Mouse (Mus musculus) stomach, embryonic 15.5 days (tissue): ENCODE measurements around the gene Ndst4. TPM values are rescaled to one million over a fixed set of nuclear protein-coding genes. Genes with fewer than 3 reads are reported as not detected.

ENCODE experiments used
- ATAC-seq: fragments of 200-750 bp; cut with Nextera tagmentation; 2 replicates; pipeline ENCODE4 v1.8.0; 2017; ENCODE audit warnings: low read depth, moderate number of reproducible peaks, moderate TSS enrichment; ENCODE audit not compliant: insufficient read depth, low FRiP score
- H3K27ac ChIP-seq: fragments of 300-500 bp; sonication (generic); 2 replicates; pipeline ENCODE4 v1.5.1; 2015; ENCODE audit warnings: mild to moderate bottlenecking, inconsistent platforms
- H3K27me3 ChIP-seq: fragments of 300-500 bp; sonication (generic); replicated peaks from 2 replicates; pipeline ENCODE4 v1.6.1; 2015; ENCODE audit warnings: inconsistent platforms
- H3K36me3 ChIP-seq: fragments of 300-500 bp; sonication (generic); 2 replicates; pipeline ENCODE4 v1.6.1; 2015; ENCODE audit warnings: inconsistent platforms
- H3K4me1 ChIP-seq: fragments of 300-500 bp; sonication (generic); 2 replicates; pipeline ENCODE4 v1.6.1; 2015; ENCODE audit warnings: inconsistent platforms
- H3K4me2 ChIP-seq: fragments of 300-500 bp; sonication (generic); 2 replicates; pipeline ENCODE4 v1.6.1; 2015; ENCODE audit warnings: mild to moderate bottlenecking, inconsistent platforms
- H3K4me3 ChIP-seq: fragments of 300-500 bp; sonication (generic); replicated peaks from 2 replicates; pipeline ENCODE4 v1.5.1; 2015; ENCODE audit warnings: inconsistent platforms
- H3K9ac ChIP-seq: fragments of 300-500 bp; sonication (generic); 2 replicates; pipeline ENCODE4 v1.6.1; 2015; ENCODE audit warnings: inconsistent platforms
- H3K9me3 ChIP-seq: fragments of 300-500 bp; sonication (generic); 2 replicates; pipeline ENCODE4 v1.6.1; 2016; ENCODE audit warnings: inconsistent platforms
- WGBS: fragments of 180-500 bp; shearing (Covaris S2); methylation state at CpG from one replicate; pipeline ENCODE4 v1.1.7; 2015; 5-methylcytosine and 5-hydroxymethylcytosine counted together
- polyA plus RNA-seq: library from polyadenylated mRNA; unstranded; fragments of >200 nt; fragmentation: Nextera tagmentation; extraction: Ambion mirVana; gene quantifications from 2 replicates; pipeline ENCODE4 v1.2.1, GENCODE M21; 2015

Ndst4 gene
- polyA plus RNA-seq, result 0.18 and 0.43 TPM in 2 replicates

DNA sequence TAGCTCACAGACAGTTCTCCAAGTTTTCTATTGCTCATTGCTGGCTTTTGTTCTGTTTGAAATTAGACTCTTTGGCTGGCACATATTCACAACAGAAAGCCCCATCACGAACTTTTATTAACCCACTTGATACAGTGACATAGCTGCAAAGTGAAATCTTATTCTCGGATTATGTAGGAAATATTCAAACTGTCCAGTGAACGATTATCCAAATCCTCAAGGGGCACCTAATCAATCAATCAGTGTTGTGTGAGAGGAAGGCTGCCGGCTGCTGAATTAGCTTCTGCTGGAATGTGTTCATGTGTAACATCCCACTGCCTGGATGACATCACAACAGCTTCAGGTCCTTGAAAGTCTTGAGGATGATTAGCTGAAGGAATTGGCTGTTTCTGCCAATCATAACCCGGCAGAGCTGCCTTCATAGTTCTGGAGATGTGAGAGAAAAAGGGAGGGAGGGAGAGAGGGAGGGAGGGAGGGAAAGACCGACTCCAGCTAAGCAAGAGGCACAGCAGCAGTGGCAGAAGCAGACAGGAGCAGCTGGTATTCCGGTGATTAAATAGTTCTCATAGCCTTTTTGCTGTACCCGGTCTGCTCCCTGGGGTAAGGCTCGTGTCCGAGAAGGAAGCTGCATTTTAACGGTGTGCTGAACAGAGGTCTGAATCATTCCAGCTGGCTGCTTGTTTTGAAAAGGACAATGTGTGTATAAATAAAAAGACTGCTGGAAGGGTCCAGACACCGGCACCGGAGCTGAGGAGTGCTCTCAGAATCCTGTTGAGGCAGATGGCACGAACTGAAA is at the start of gene Ndst4:
TSS of gene Ndst4 (plus strand) at position 476 of the 796 bp plus-strand sequence.
- peak; percentile 43; the same call in 1 of the 2 replicates for ATAC-seq
- Histone ChIP-seq H3K4me2 (peak within 1 kb of the TSS; percentile 55), H3K27ac (no peak within 1 kb of the TSS), H3K4me1 (no peaks in the 10 kb centered on the region), H3K4me3 (peak within 1 kb of the TSS; percentile 34), H3K27me3 (no peaks in the 10 kb centered on the region), H3K9me3 (no peaks in the 10 kb centered on the region), H3K36me3 (no peaks in the 10 kb centered on the region), H3K9ac (no peak within 1 kb of the TSS)
- WGBS, result 15% methylated on average over 14 of the region's 14 CpGs

DNA sequence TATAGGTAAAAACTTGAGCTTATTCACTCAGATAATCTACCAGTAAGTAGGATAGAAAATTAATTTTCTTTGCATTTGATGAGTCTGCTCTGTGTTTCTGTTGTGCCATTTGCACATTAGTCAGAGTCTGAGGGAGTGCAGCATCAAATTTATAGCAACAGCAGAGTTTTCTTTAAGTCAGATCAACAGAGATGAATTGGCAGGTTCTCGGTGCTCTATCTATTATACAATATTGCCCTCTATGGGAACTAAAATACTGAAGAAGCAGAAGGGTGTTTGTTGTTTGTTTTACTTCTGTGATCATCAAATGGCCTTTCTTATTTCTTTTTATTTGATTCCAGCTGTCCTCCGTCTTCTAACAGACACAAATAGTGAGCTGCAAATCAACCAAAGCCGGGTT is 6.4 kb upstream of the Ndst4 start:
- WGBS, result 63% methylated on average over 3 of the region's 3 CpGs
- Histone ChIP-seq H3K27me3 (no peaks in the 10 kb centered on the region), H3K9me3 (no peaks in the 10 kb centered on the region), H3K4me2 (no peak overlapping the region), H3K4me3 (no peak overlapping the region), H3K9ac (no peak overlapping the region), H3K4me1 (no peaks in the 10 kb centered on the region), H3K36me3 (no peaks in the 10 kb centered on the region), H3K27ac (no peak overlapping the region)
- ATAC-seq, result no peak

DNA sequence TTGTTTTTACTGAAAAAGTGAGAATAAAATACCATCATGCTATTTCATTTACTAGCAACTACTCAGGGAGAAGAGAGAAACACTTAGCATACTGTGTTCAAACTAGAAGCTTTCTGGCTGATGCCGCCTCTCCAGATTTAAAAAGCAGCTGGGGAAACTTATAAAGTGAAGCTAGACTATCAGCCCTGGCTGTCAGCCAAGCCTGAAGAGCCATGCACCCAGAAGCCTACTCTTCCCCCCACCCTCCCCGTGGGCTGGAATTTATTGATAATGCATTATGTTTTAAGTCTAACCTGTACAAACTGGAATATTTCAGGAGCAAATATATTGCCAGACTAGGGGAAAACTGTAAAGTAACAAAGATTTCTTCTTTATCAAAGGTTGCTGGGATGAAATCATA is 2.6 kb downstream of the Ndst4 start:
- H3K36me3 ChIP-seq, result no peaks in the 10 kb centered on the region
- ATAC-seq, result no peak
- WGBS, result 29% methylated on average over 2 of the region's 2 CpGs

DNA sequence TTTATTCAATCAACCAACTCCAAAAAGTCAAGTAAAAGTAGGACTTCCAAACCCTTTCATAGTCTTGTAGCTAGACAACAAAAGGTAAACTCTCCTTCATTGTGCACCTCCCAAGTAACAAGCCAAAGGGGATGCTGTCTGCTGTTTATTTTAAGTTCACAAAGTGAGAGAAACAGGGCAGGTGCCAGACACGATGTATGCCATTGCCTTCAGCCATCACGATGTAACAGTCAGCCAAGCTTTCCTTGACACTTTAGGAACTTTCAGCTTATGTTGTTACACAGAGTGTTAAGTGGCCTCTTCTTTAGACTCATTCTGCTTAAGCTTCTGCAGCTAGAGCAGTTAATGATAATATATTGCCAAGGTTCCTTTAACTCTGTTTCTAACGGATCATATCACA is 3.1 kb downstream of the Ndst4 start:
- Histone ChIP-seq H3K9me3 (no peaks in the 10 kb centered on the region), H3K36me3 (no peaks in the 10 kb centered on the region), H3K4me2 (no peak overlapping the region), H3K4me3 (no peak overlapping the region), H3K27ac (no peak overlapping the region), H3K4me1 (no peaks in the 10 kb centered on the region), H3K9ac (no peak overlapping the region), H3K27me3 (no peaks in the 10 kb centered on the region)
- 56% methylated on average over 3 of the region's 3 CpGs for WGBS
- no peak for ATAC-seq

More for the DNA sequence above, 2.6 kb downstream of the Ndst4 start:
- Histone ChIP-seq H3K4me2 (no peak overlapping the region), H3K4me1 (no peaks in the 10 kb centered on the region), H3K27ac (no peak overlapping the region), H3K9ac (no peak overlapping the region), H3K4me3 (no peak overlapping the region), H3K27me3 (no peaks in the 10 kb centered on the region), H3K9me3 (no peaks in the 10 kb centered on the region)

GRCm38 (mm10) chr3:125466894-125467652 is 63.2 kb downstream of the Ndst4 start:
- no peaks in the 10 kb centered on the region for H3K36me3 ChIP-seq
- 44% methylated on average over 6 of the region's 6 CpGs for WGBS
- H3K27ac ChIP-seq, result no peak overlapping the region
- no peak overlapping the region for H3K9ac ChIP-seq
- no peak overlapping the region for H3K4me2 ChIP-seq
- H3K4me1 ChIP-seq, result no peaks in the 10 kb centered on the region
- no peaks in the 10 kb centered on the region for H3K9me3 ChIP-seq
- H3K27me3 ChIP-seq, result no peaks in the 10 kb centered on the region
- H3K4me3 ChIP-seq, result no peak overlapping the region
- no peak for ATAC-seq

DNA sequence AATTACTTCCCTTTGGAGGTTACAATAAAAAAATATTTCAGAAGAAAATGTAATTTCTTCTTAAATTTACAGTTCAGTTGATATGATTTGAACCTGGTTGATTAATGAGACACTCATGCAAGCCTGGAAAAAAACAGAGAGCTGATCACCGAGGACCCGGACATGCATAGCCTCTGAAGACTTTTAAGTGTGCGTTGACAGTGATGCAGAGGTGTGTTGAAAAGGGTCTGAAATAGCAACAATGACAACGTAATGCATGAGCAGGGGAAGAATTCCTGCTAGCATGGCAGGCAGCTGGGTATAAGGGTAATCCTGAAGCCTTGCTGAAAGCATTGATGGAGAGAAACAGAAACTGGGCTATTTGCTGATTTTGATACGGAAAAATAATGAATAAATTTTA is 106.2 kb downstream of the Ndst4 start:
- H3K36me3 ChIP-seq, result no peaks in the 10 kb centered on the region
- H3K4me1 ChIP-seq, result no peaks in the 10 kb centered on the region
- 62% methylated on average over 5 of the region's 5 CpGs for WGBS
- no peak overlapping the region for H3K4me2 ChIP-seq
- H3K27me3 ChIP-seq, result no peaks in the 10 kb centered on the region
- H3K9me3 ChIP-seq, result no peaks in the 10 kb centered on the region
- no peak overlapping the region for H3K27ac ChIP-seq
- H3K9ac ChIP-seq, result no peak overlapping the region
- H3K4me3 ChIP-seq, result no peak overlapping the region
- no peak for ATAC-seq

- Histone ChIP-seq H3K4me2 (no peak overlapping the region), H3K27ac (no peak overlapping the region), H3K36me3 (no peaks in the 10 kb centered on the region), H3K9me3 (no peaks in the 10 kb centered on the region), H3K9ac (no peak overlapping the region), H3K27me3 (no peaks in the 10 kb centered on the region), H3K4me3 (no peak overlapping the region), H3K4me1 (no peaks in the 10 kb centered on the region)
- 87% methylated on average over 8 of the region's 8 CpGs for WGBS
- ATAC-seq, result no peak
Observed at GRCm38 (mm10) chr3:125533371-125533770, 129.5 kb downstream of the Ndst4 start.

DNA sequence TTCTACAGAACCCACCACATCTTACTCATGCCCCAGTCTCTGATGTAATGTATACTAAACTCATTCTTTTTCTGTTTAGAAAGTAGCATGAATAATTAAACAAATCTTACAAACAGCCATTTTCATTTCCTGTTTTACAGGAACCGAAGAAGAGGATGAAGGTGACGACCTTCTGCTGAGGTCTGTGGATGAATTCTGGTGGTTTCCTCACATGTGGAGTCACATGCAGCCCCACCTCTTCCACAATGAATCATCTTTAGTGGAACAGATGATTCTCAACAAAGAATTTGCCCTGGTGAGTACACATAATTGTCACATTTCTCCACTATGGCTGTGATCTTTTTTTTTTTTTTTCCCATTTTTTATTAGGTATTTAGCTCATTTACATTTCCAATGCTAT is 166.7 kb downstream of the Ndst4 start:
- no peaks in the 10 kb centered on the region for H3K36me3 ChIP-seq
- no peak for ATAC-seq
- no peaks in the 10 kb centered on the region for H3K9me3 ChIP-seq
- H3K4me3 ChIP-seq, result no peak overlapping the region
- H3K27ac ChIP-seq, result no peak overlapping the region
- WGBS, result 73% methylated on average over 2 of the region's 2 CpGs
- H3K9ac ChIP-seq, result no peak overlapping the region
- H3K4me2 ChIP-seq, result no peak overlapping the region
- H3K4me1 ChIP-seq, result no peaks in the 10 kb centered on the region
- no peaks in the 10 kb centered on the region for H3K27me3 ChIP-seq

DNA sequence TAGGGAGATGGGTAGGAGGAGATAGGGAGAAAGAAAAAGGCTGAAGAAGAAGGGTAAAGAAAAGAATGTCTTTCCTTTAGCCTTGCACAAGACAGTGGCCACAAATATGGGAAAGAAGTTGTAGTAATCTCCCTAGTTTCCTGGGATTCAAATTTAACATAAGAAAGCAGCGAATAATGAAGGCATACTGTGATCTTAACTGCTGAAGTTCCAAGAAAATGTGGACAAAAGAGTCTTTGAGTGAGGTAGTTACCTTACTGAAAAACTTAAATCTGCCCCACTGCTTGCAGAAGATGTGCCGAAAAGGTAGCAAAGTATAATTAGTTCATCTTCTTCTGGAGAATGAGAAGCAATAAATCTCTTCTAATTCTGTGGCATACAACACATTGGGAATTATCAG is 228.4 kb downstream of the Ndst4 start:
- no peaks in the 10 kb centered on the region for H3K36me3 ChIP-seq
- H3K9me3 ChIP-seq, result no peaks in the 10 kb centered on the region
- 71% methylated on average over 2 of the region's 2 CpGs for WGBS
- no peak overlapping the region for H3K4me3 ChIP-seq
- no peak overlapping the region for H3K4me2 ChIP-seq
- H3K27ac ChIP-seq, result no peak overlapping the region
- ATAC-seq, result no peak
- H3K9ac ChIP-seq, result no peak overlapping the region
- no peaks in the 10 kb centered on the region for H3K4me1 ChIP-seq
- no peaks in the 10 kb centered on the region for H3K27me3 ChIP-seq

DNA sequence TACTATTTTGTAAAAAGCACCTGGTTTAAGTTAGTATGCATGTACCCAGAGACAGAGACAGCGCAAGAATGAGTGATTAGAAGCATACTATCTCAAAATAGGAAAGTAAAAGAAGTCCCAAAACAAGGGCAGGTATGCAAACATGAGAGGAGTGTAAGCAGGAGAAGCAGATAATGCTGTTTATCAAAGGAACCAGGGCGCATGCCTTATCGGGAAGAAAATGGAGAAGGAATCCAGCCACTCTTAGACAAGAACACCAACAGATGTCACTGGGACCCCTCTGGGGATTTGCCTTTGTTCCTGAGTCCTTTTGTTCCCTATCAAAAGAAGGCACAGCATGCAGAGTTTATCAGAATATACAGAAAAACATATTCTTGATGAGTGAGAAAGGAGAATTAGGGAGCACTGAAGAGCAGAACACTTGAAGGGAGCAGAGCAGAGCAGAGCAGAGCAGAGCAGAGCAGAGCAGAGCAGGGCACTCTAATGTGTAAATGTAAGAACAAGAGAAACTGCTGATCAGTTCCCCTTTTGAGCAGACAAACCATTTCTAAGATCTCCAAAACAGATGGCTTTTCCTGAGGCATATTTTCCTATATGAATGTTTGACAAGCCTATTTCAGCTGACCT is 251.2 kb downstream of the Ndst4 start:
- Histone ChIP-seq H3K27me3 (no peaks in the 10 kb centered on the region), H3K4me2 (no peak overlapping the region), H3K36me3 (no peaks in the 10 kb centered on the region), H3K4me3 (no peak overlapping the region), H3K9me3 (no peaks in the 10 kb centered on the region), H3K27ac (no peak overlapping the region), H3K4me1 (no peaks in the 10 kb centered on the region), H3K9ac (no peak overlapping the region)
- no peak for ATAC-seq
- 57% methylated on average over 3 of the region's 3 CpGs for WGBS

- WGBS, result 61% methylated on average over 3 of the region's 3 CpGs
- H3K27ac ChIP-seq, result no peak overlapping the region
- no peak for ATAC-seq
Observed at GRCm38 (mm10) chr3:125660114-125660717, 256.3 kb downstream of the Ndst4 start.

More at GRCm38 (mm10) chr3:125660114-125660717, 256.3 kb downstream of the Ndst4 start:
- Histone ChIP-seq H3K9ac (no peak overlapping the region), H3K4me1 (no peaks in the 10 kb centered on the region), H3K4me2 (no peak overlapping the region), H3K9me3 (no peaks in the 10 kb centered on the region), H3K36me3 (no peaks in the 10 kb centered on the region), H3K27me3 (no peaks in the 10 kb centered on the region), H3K4me3 (no peak overlapping the region)
